Mouse (Mus musculus) spleen, postnatal 10 days (tissue): ENCODE measurements around the gene Qprt.

Experiments
- DNase-seq, 2 experiments: peaks; one replicate each; pipeline ENCODE4 v3.0.0; 2021 to 2022; ENCODE audit warnings: low spot score in 2 of 2

Qprt gene

GRCm38 (mm10) chr7:127098521-127098920 lies 23.5 kb downstream of the Qprt start:
- DNase-seq = no peak

GRCm38 (mm10) chr7:127096456-127096855 lies 25.6 kb downstream of the Qprt start:
- no peak for DNase-seq

- no peak for DNase-seq
These were observed 28.1 kb downstream of the Qprt start for GRCm38 (mm10) chr7:127093914-127094313.

- DNase-seq = peak; percentile 83 to 91
These were observed 30.7 kb downstream of the Qprt start, which contains the start of gene AI467606 for GRCm38 (mm10) chr7:127091114-127091896. AI467606 (plus strand) TSS chr7:127091359.

GRCm38 (mm10) chr7:127090154-127091113 lies 31.6 kb downstream of the Qprt start:
- DNase-seq = peak in 1 of 2 experiments; percentile 64

- peak; percentile 71 to 73 for DNase-seq
These were observed 32.9 kb downstream of the Qprt start for GRCm38 (mm10) chr7:127088901-127089845.

GRCm38 (mm10) chr7:127088083-127088482 lies 33.9 kb downstream of the Qprt start:
- DNase-seq = no peak

- peak in 1 of 2 experiments; percentile 42 for DNase-seq
These were observed 34.6 kb downstream of the Qprt start, which contains the start of gene Zg16 for GRCm38 (mm10) chr7:127087278-127088010. Zg16 (minus strand) TSS chr7:127087328.

- DNase-seq = peak in 1 of 2 experiments; percentile 35
These were observed 36.3 kb downstream of the Qprt start for GRCm38 (mm10) chr7:127085751-127086150.

- no peak for DNase-seq
These were observed 37.2 kb downstream of the Qprt start for GRCm38 (mm10) chr7:127084794-127085193.

- DNase-seq = no peak
These were observed 38.3 kb downstream of the Qprt start for GRCm38 (mm10) chr7:127083689-127084088.

GRCm38 (mm10) chr7:127082995-127083394 lies 39.0 kb downstream of the Qprt start:
- DNase-seq = no peak

GRCm38 (mm10) chr7:127082271-127082670 lies 39.8 kb downstream of the Qprt start:
- DNase-seq = no peak

GRCm38 (mm10) chr7:127080045-127080444 lies 42.0 kb downstream of the Qprt start:
- DNase-seq = no peak

- DNase-seq = peak in 1 of 2 experiments; percentile 17
These were observed 44.3 kb downstream of the Qprt start for GRCm38 (mm10) chr7:127077692-127078091.

- no peak for DNase-seq
These were observed 45.8 kb downstream of the Qprt start for GRCm38 (mm10) chr7:127076188-127076587.

- DNase-seq = no peak
These were observed 48.8 kb downstream of the Qprt start for GRCm38 (mm10) chr7:127073221-127073620.

GRCm38 (mm10) chr7:127070871-127071413 lies 51.1 kb downstream of the Qprt start:
- DNase-seq = no peak

GRCm38 (mm10) chr7:127066317-127066716 lies 55.7 kb downstream of the Qprt start:
- DNase-seq = no peak

- no peak for DNase-seq
These were observed 56.5 kb downstream of the Qprt start for GRCm38 (mm10) chr7:127065538-127065937.
